Comparison of ENCODE assay signal across 8 mouse cellular contexts in genomic region chr19:32757831-32758792, GRCm38 (mm10). TPM values are rescaled to one million over a fixed set of nuclear protein-coding genes. Genes with fewer than 3 reads are reported as not detected.
DNase-seq lines count a peak whose midpoint lies in the region; ATAC-seq and TF ChIP-seq lines count a peak whose summit lies in the region.

No protein-coding gene starts in this region.

- peak; percentile 77 for DNase-seq in brain, embryonic 14.5 days (ENCODE audit: low read depth)
- peak; percentile 75 for DNase-seq in hindbrain, embryonic 11.5 days (ENCODE audit: low spot score)
- peak; percentile 44 to 51 for DNase-seq in layer of hippocampus, postnatal 25 days (ENCODE audit: extremely low spot score in 1 of 2, low spot score in 1 of 2)
- peak; percentile 23 for DNase-seq in lung, postnatal 25 days (ENCODE audit: low spot score)
- DNase-seq in right cerebral cortex, postnatal 14 days, result peak; percentile 55
- DNase-seq in urinary bladder, postnatal 25 days (ENCODE audit: low spot score), result peak; percentile 47

- no peaks in the 10 kb centered on the region for H3K4me1 ChIP-seq in ES-Bruce4 (ENCODE audit: control insufficient read depth, insufficient read depth, low read length)
- peaks cover 42% of the 10 kb centered on the region for H3K4me1 ChIP-seq in forebrain, embryonic 13.5 days
- H3K4me1 ChIP-seq in hindbrain, embryonic 11.5 days (replicated peaks; ENCODE audit: control insufficient read depth, insufficient read depth, low read length), result peaks cover 11% of the 10 kb centered on the region; the same call in 1 of the 2 replicates

- peak overlapping the region; percentile 95 for H3K4me3 ChIP-seq in ES-Bruce4 (ENCODE audit: low read depth, low read length)
- H3K4me3 ChIP-seq in forebrain, embryonic 13.5 days, result peak overlapping the region; percentile 97
- peak overlapping the region; percentile 96 for H3K4me3 ChIP-seq in hindbrain, embryonic 11.5 days (ENCODE audit: low read depth, low read length)

- ATAC-seq in forebrain, embryonic 13.5 days, result peak; percentile 14
- ATAC-seq in hindbrain, embryonic 11.5 days (ENCODE audit: low FRiP score), result peak; percentile 10

- peak overlapping the region; percentile 20; the same call in 1 of the 2 replicates for H3K27ac ChIP-seq in ES-Bruce4 (ENCODE audit: insufficient read depth, low read length)
- peak overlapping the region; percentile 99 for H3K27ac ChIP-seq in forebrain, embryonic 13.5 days
- peak overlapping the region; percentile 99 for H3K27ac ChIP-seq in hindbrain, embryonic 11.5 days (ENCODE audit: low read depth, low read length)

- TF ChIP-seq CTCF in ES-Bruce4 (IDR thresholded peaks at IDR 0.05; ENCODE audit: low read depth, low read length), result no peak
- TF ChIP-seq CTCF in brain, embryonic 14.5 days (IDR thresholded peaks at IDR 0.05; ENCODE audit: borderline replicate concordance, extremely low read depth, insufficient read depth, insufficient read length), result no peak

- no peak for TF ChIP-seq POLR2A in ES-Bruce4 (IDR thresholded peaks at IDR 0.05; ENCODE audit: insufficient read depth, low read length)
- TF ChIP-seq POLR2A in brain, embryonic 14.5 days (IDR thresholded peaks at IDR 0.05; ENCODE audit: borderline replicate concordance, extremely low read depth, insufficient read depth, insufficient read length, poor library complexity, severe bottlenecking), result no peak

- no peaks in the 10 kb centered on the region for H3K27me3 ChIP-seq in ES-Bruce4 (ENCODE audit: control insufficient read depth, insufficient read depth, low read length, poor library complexity, severe bottlenecking)
- no peaks in the 10 kb centered on the region for H3K27me3 ChIP-seq in forebrain, embryonic 13.5 days
- no peaks in the 10 kb centered on the region for H3K27me3 ChIP-seq in hindbrain, embryonic 11.5 days (ENCODE audit: control insufficient read depth, insufficient read depth, low read length)

- WGBS in forebrain, embryonic 13.5 days, result under 1% methylated on average over 42 of the region's 69 CpGs
- WGBS in hindbrain, embryonic 11.5 days, result under 1% methylated on average over 49 of the region's 69 CpGs

- H3K9ac ChIP-seq in ES-Bruce4 (ENCODE audit: low read depth, poor library complexity, severe bottlenecking), result peak overlapping the region; percentile 97
- peak overlapping the region; percentile 98 for H3K9ac ChIP-seq in forebrain, embryonic 13.5 days
- H3K9ac ChIP-seq in hindbrain, embryonic 11.5 days (ENCODE audit: low read depth, low read length), result peak overlapping the region; percentile 95

- no peaks in the 10 kb centered on the region for H3K9me3 ChIP-seq in ES-Bruce4 (replicated peaks; ENCODE audit: control insufficient read depth, insufficient read depth, low read length, poor library complexity, severe bottlenecking)
- H3K9me3 ChIP-seq in forebrain, embryonic 13.5 days (replicated peaks), result no peaks in the 10 kb centered on the region
- no peaks in the 10 kb centered on the region for H3K9me3 ChIP-seq in hindbrain, embryonic 11.5 days (ENCODE audit: control insufficient read depth, low read length)

- no peak for TF ChIP-seq EP300 in ES-Bruce4 (IDR thresholded peaks at IDR 0.05; ENCODE audit: insufficient read depth, low read depth, low read length)

- H3K4me2 ChIP-seq in forebrain, embryonic 13.5 days, result peak overlapping the region; percentile 95
- H3K4me2 ChIP-seq in hindbrain, embryonic 11.5 days (replicated peaks; ENCODE audit: low read depth, low read length), result peak overlapping the region; percentile 96

- peaks cover 9% of the 10 kb centered on the region for H3K36me3 ChIP-seq in ES-Bruce4 (ENCODE audit: control insufficient read depth, insufficient read depth, low read length, poor library complexity, severe bottlenecking)
- H3K36me3 ChIP-seq in forebrain, embryonic 13.5 days (ENCODE audit: poor library complexity, severe bottlenecking), result no peaks in the 10 kb centered on the region
- no peaks in the 10 kb centered on the region for H3K36me3 ChIP-seq in hindbrain, embryonic 11.5 days (ENCODE audit: control insufficient read depth, insufficient read depth, low read length)

RNA-seq across cellular contexts. Expression of gene Pten, which starts 0.8 kb away (rescaled TPM):
- polyA plus RNA-seq in ES-Bruce4 (2011; ENCODE audit: insufficient read depth, insufficient read length, low read depth, missing spikeins), result 58.8 and 64.1 TPM in 2 replicates
- 24.7 and 40.3 TPM in 2 replicates for polyA plus RNA-seq in brain, embryonic 14.5 days (2012; rRNA removed)
- 10.9 and 12.3 TPM in 2 replicates for polyA plus RNA-seq in forebrain, embryonic 13.5 days (2015; fragmentation: Nextera tagmentation; extraction: Ambion mirVana)
- 8.5 and 14.2 TPM in 2 replicates for polyA plus RNA-seq in hindbrain, embryonic 11.5 days (2014; fragmentation: Nextera tagmentation; extraction: Ambion mirVana)
- 100 to 1,000 TPM; 111 to 117 TPM for total RNA-seq in layer of hippocampus, postnatal 25 days (2021)

RNA-seq across cellular contexts. Expression of gene Atad1, which starts 18.5 kb away (rescaled TPM):
- polyA plus RNA-seq in ES-Bruce4 (2011; ENCODE audit: insufficient read depth, insufficient read length, low read depth, missing spikeins), result 98.4 and 107 TPM in 2 replicates
- 65.5 and 74.5 TPM in 2 replicates for polyA plus RNA-seq in brain, embryonic 14.5 days (2012; rRNA removed)
- 102 and 112 TPM in 2 replicates for polyA plus RNA-seq in forebrain, embryonic 13.5 days (2015; fragmentation: Nextera tagmentation; extraction: Ambion mirVana)
- polyA plus RNA-seq in hindbrain, embryonic 11.5 days (2014; fragmentation: Nextera tagmentation; extraction: Ambion mirVana), result 110 and 113 TPM in 2 replicates
- total RNA-seq in layer of hippocampus, postnatal 25 days (2021), result 100 to 1,000 TPM in 1 of 2 experiments, 10 to 100 TPM in 1; 97.1 to 105 TPM

Comparison
In these comparisons a context has a peak if more than half of its experiments do, and no peak if none do; other contexts are left out.
1. Peak in every context shown above with its lines: DNase-seq, ATAC-seq, H3K4me3 ChIP-seq and H3K27ac ChIP-seq.
2. H3K27ac ChIP-seq: peak in every context shown above with its lines; median percentile 99 in forebrain, embryonic 13.5 days; 99 in hindbrain, embryonic 11.5 days; 20 in ES-Bruce4.
3. DNase-seq: peak in every context shown above with its lines; median percentile 77 in brain, embryonic 14.5 days; 75 in hindbrain, embryonic 11.5 days; 55 in right cerebral cortex, postnatal 14 days; 48 in layer of hippocampus, postnatal 25 days; 47 in urinary bladder, postnatal 25 days; 23 in lung, postnatal 25 days.